Mouse (Mus musculus): ENCODE measurements around the gene Kif1b. TPM values are rescaled to one million over a fixed set of nuclear protein-coding genes. Genes with fewer than 3 reads are reported as not detected.
A peak's percentile ranks its signal among the peaks of the same experiment; 100 is the strongest.

Gene Kif1b
- total and polyA plus RNA-seq, 2 experiments from 2014 or later, result 213 to 322 TPM

- Histone ChIP-seq H3K27me3 (ENCODE audit: insufficient read depth, low read length) (no peaks in the 10 kb centered on the region), H3K4me1 (ENCODE audit: insufficient read depth, low read length) (no peaks in the 10 kb centered on the region), H3K4me3 (ENCODE audit: low read length) (no peak overlapping the region), H3K4me2 (ENCODE audit: low read depth, low read length) (no peak overlapping the region), H3K36me3 (ENCODE audit: insufficient read depth, low read length) (peaks cover 14% of the 10 kb centered on the region), H3K9me3 (ENCODE audit: low read length) (no peaks in the 10 kb centered on the region), H3K9ac (replicated peaks; ENCODE audit: low read length) (no peak overlapping the region), H3K27ac (no peak overlapping the region)
- no peak for TF ChIP-seq CTCF (IDR thresholded peaks at IDR 0.05; ENCODE audit: low read depth)
- 77% methylated on average over 4 of the region's 4 CpGs for WGBS
- DNase-seq (ENCODE audit: low spot score), result no peak
- ATAC-seq, result no peak
These were observed 159.4 kb downstream of the Kif1b start for GRCm38 (mm10) chr4:149148084-149148483.

- DNase-seq (ENCODE audit: low spot score) (no peak), ATAC-seq (no peak)
- H3K4me3 ChIP-seq (ENCODE audit: low read length), result no peak overlapping the region
- H3K4me2 ChIP-seq (ENCODE audit: low read depth, low read length), result no peak overlapping the region
- no peaks in the 10 kb centered on the region for H3K9me3 ChIP-seq (ENCODE audit: low read length)
- H3K27me3 ChIP-seq (ENCODE audit: insufficient read depth, low read length), result no peaks in the 10 kb centered on the region
- H3K27ac ChIP-seq, result no peak overlapping the region
- no peak overlapping the region for H3K9ac ChIP-seq (replicated peaks; ENCODE audit: low read length)
- peaks cover 11% of the 10 kb centered on the region for H3K36me3 ChIP-seq (ENCODE audit: insufficient read depth, low read length)
- 88% methylated on average over 7 of the region's 7 CpGs for WGBS
- no peaks in the 10 kb centered on the region for H3K4me1 ChIP-seq (ENCODE audit: insufficient read depth, low read length)
- no peak for TF ChIP-seq CTCF (IDR thresholded peaks at IDR 0.05; ENCODE audit: low read depth)
These were observed 160.0 kb downstream of the Kif1b start for GRCm38 (mm10) chr4:149147528-149147927.

- Histone ChIP-seq H3K4me2 (ENCODE audit: low read depth, low read length) (no peak overlapping the region), H3K4me1 (ENCODE audit: insufficient read depth, low read length) (no peaks in the 10 kb centered on the region), H3K9me3 (ENCODE audit: low read length) (no peaks in the 10 kb centered on the region), H3K9ac (replicated peaks; ENCODE audit: low read length) (no peak overlapping the region), H3K27ac (no peak overlapping the region), H3K36me3 (ENCODE audit: insufficient read depth, low read length) (peaks cover 2% of the 10 kb centered on the region), H3K27me3 (ENCODE audit: insufficient read depth, low read length) (no peaks in the 10 kb centered on the region), H3K4me3 (ENCODE audit: low read length) (no peak overlapping the region)
- 86% methylated on average over 4 of the region's 4 CpGs for WGBS
- TF ChIP-seq CTCF (IDR thresholded peaks at IDR 0.05; ENCODE audit: low read depth), result no peak
- ATAC-seq (no peak), DNase-seq (ENCODE audit: low spot score) (no peak)
These were observed 162.3 kb downstream of the Kif1b start for GRCm38 (mm10) chr4:149145151-149145550.

GRCm38 (mm10) chr4:149144459-149144858, 163.0 kb downstream of the Kif1b start:
- H3K27ac ChIP-seq, result no peak overlapping the region
- WGBS, result 3% methylated on average over 3 of the region's 3 CpGs
- peak; percentile 88 for ATAC-seq

GRCm38 (mm10) chr4:149143594-149143993, 163.9 kb downstream of the Kif1b start:
- Histone ChIP-seq H3K36me3 (ENCODE audit: insufficient read depth, low read length) (no peaks in the 10 kb centered on the region), H3K27me3 (ENCODE audit: insufficient read depth, low read length) (no peaks in the 10 kb centered on the region), H3K27ac (no peak overlapping the region), H3K4me1 (ENCODE audit: insufficient read depth, low read length) (no peaks in the 10 kb centered on the region), H3K9me3 (ENCODE audit: low read length) (no peaks in the 10 kb centered on the region), H3K4me3 (ENCODE audit: low read length) (no peak overlapping the region), H3K4me2 (ENCODE audit: low read depth, low read length) (no peak overlapping the region), H3K9ac (replicated peaks; ENCODE audit: low read length) (no peak overlapping the region)
- whole genome bisulfite sequencing, result 27% methylated on average over 4 of the region's 4 CpGs
- DNase-seq (ENCODE audit: low spot score) (no peak), ATAC-seq (no peak)
- TF ChIP-seq CTCF (IDR thresholded peaks at IDR 0.05; ENCODE audit: low read depth), result no peak

More at GRCm38 (mm10) chr4:149144459-149144858, 163.0 kb downstream of the Kif1b start:
- H3K27me3 ChIP-seq (ENCODE audit: insufficient read depth, low read length), result no peaks in the 10 kb centered on the region
- no peaks in the 10 kb centered on the region for H3K9me3 ChIP-seq (ENCODE audit: low read length)
- no peak overlapping the region for H3K4me2 ChIP-seq (ENCODE audit: low read depth, low read length)
- peak; percentile 98 for TF ChIP-seq CTCF (IDR thresholded peaks at IDR 0.05; ENCODE audit: low read depth)
- no peaks in the 10 kb centered on the region for H3K4me1 ChIP-seq (ENCODE audit: insufficient read depth, low read length)
- no peaks in the 10 kb centered on the region for H3K36me3 ChIP-seq (ENCODE audit: insufficient read depth, low read length)
- peak; percentile 93 for DNase-seq (ENCODE audit: low spot score)
- H3K4me3 ChIP-seq (ENCODE audit: low read length), result no peak overlapping the region
- no peak overlapping the region for H3K9ac ChIP-seq (replicated peaks; ENCODE audit: low read length)

GRCm38 (mm10) chr4:149138515-149138914, 169.0 kb downstream of the Kif1b start:
- WGBS, result 87% methylated on average over 8 of the region's 8 CpGs
- Histone ChIP-seq H3K27me3 (ENCODE audit: insufficient read depth, low read length) (no peaks in the 10 kb centered on the region), H3K4me3 (ENCODE audit: low read length) (no peak overlapping the region), H3K36me3 (ENCODE audit: insufficient read depth, low read length) (no peaks in the 10 kb centered on the region), H3K4me1 (ENCODE audit: insufficient read depth, low read length) (no peaks in the 10 kb centered on the region), H3K27ac (no peak overlapping the region), H3K9me3 (ENCODE audit: low read length) (no peaks in the 10 kb centered on the region), H3K9ac (replicated peaks; ENCODE audit: low read length) (no peak overlapping the region), H3K4me2 (ENCODE audit: low read depth, low read length) (no peak overlapping the region)
- no peak for TF ChIP-seq CTCF (IDR thresholded peaks at IDR 0.05; ENCODE audit: low read depth)
- no peak for DNase-seq (ENCODE audit: low spot score)
- no peak for ATAC-seq

- peak; percentile 97 for TF ChIP-seq CTCF (IDR thresholded peaks at IDR 0.05; ENCODE audit: low read depth)
- Histone ChIP-seq H3K9me3 (ENCODE audit: low read length) (no peaks in the 10 kb centered on the region), H3K4me2 (ENCODE audit: low read depth, low read length) (peak within 1 kb of the TSS; percentile 60), H3K36me3 (ENCODE audit: insufficient read depth, low read length) (no peaks in the 10 kb centered on the region), H3K27ac (peak within 1 kb of the TSS; percentile 56), H3K27me3 (ENCODE audit: insufficient read depth, low read length) (no peaks in the 10 kb centered on the region), H3K4me1 (ENCODE audit: insufficient read depth, low read length) (no peaks in the 10 kb centered on the region), H3K9ac (replicated peaks; ENCODE audit: low read length) (peak within 1 kb of the TSS; percentile 55), H3K4me3 (ENCODE audit: low read length) (peak within 1 kb of the TSS; percentile 59)
- DNase-seq (ENCODE audit: low spot score), result peak; percentile 94
- WGBS, result under 1% methylated on average over 68 of the region's 68 CpGs
- ATAC-seq, result peak; percentile 91
These were observed 170.3 kb downstream of the Kif1b start, which contains the start of gene Cenps for GRCm38 (mm10) chr4:149136982-149137770. Gene Cenps (minus strand): TSS chr4:149137629.
